Mouse (Mus musculus): ENCODE measurements around the gene Tspyl4.

The Tspyl4 gene

DNA sequence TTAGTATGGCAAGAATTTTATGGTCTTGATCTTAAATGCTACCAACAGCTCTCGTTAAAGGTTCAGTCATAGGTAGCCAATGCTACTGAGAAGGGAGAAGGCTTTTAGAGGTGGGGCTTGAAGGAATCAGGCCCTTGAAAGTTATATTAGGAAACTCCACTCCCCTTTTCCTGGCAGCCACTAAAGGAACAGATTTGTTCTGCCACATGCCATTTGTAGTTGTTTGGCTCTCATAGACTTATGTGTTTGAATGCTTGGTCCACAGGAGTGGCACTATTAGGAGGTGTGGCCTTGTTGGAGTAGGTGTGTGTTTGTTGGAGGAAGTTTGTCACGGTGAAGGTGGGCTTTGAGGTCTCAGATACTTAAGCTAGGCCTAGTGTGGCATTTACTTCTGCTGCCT lies 23.6 kb downstream of the Tspyl4 start:
- no peak for DNase-seq (ENCODE audit: low read depth, low spot score)

DNA sequence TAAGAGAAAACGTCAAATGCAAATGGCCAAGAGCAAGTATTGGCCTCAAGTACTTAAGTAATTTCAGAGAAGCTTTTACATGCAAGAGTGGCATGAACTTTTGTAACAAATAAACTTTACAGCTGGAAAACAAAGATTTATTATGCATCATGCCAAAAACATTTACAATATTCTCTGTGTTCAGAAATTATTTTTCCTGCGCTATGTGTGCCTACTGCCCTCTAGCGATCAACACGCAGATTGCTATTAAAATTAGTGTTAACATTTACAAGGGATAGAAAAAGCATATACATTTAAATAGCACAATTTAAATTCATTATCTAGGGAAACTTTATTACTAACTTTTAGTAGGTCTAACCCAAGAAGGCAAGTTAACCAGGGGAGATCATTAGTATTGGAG lies 29.5 kb downstream of the Tspyl4 start:
- peak; percentile 65 for DNase-seq (ENCODE audit: low read depth, low spot score)

DNA sequence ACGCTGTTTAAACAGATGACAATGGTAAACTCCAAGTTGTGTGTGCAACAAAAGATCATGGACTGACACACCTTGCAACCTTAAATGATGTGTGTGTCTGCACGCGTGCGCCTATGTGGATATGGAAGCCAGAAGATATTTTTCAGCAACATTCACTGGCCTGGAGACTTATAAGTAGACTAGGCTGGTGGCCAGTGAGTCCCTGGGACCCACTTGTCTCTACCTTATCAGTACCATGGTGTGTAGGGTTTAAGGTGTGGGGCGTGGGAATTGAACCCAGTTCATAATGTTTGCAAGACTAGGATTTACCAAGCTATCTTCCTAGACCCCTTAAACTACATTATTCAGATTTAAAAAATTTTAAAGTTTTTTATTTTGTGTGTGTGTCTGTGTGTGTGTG lies 29.9 kb downstream of the Tspyl4 start:
- no peak for DNase-seq (ENCODE audit: low read depth, low spot score)

DNA sequence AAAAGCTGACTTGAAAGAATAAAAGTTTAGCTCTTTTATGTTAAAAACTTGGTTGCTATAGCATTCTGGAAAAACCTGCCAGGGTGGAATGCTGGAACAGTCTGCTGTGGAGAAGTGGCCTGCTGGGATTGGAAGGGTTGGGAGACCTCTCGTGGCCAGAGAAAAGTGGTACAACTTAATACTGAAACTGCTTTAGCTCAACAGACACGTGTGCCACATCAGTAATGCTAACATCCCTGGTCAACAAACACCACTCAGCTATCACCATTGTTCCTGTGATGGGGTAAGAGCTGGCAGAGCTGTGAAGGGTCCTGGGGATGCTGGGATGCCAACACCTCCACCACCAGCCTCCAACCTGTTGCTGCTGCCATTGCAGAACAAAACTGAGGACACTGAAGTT lies 31.1 kb downstream of the Tspyl4 start:
- peak; percentile 75 for DNase-seq (ENCODE audit: low read depth, low spot score)

DNA sequence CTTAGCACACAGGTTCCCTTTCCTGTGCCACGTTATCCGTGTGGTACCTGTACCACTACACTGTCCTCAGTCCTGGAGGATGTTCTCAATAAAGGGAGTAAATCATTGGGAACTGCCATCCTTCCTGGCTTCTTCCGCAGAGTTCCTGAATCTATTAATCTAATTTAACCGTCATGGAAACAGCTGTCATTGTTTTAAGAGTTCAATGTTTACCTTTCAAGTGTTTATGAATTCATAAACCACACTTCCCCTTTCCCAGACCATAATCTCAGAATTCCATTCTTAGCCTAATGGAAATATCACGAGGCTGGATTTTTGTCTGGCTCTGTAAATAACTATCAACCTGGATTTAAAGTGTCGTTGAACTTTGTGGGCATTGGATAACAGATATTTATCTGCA lies 43.8 kb downstream of the Tspyl4 start:
- no peak for DNase-seq (ENCODE audit: low read depth, low spot score)

DNA sequence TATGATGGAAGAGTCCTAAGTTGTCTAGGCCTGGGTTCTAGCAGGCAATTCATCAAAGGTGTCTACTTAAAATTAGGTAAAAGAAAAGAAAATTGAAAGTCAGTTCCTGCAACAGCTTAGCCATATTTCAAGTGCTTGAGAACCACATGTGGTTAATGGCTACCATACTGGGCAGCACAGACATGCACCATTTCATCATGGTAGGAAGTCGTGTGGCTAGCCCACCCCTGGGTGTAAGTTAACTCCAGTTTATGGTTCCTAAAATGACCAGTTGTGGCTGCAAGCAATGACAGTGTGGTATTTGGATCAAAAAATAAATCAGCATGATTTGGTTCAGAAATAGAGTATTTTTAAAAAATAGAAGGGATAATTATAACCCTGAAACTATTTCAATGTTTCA lies 44.6 kb downstream of the Tspyl4 start:
- no peak for DNase-seq (ENCODE audit: low read depth, low spot score)

Measured in 3T3-L1 (cell line).